9 mouse cellular contexts compared by ENCODE assay signal in the genomic region with DNA sequence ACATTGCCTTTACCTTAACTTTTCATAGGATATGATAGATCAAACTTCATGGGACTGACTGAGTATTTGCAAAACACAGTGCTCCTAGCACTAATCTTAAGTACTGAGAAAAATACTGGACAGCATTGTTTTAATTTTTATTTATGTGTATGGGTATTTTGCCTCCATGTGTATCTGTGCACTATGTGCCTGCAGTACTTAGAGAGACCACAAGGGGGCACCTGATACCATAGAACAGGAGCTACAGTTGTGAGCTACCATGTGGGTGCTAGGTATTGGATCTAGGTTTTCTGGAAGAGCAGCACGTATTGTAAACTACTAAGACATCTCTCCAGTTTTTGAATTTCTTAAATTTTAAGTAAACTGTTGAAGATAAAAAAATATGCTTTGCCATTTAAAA.
DNase-seq lines count a peak whose midpoint lies in the region; ATAC-seq and TF ChIP-seq lines count a peak whose summit lies in the region.
"Had no signal": no experiment of that assay in that cellular context is flagged by ENCODE, and none has a peak within 500 bp of the region (broad histone marks: within the 10 kb centered on the region; RNA-seq: fewer than 3 reads in every experiment).

No protein-coding gene starts in this region.

- no peak overlapping the region for H3K4me3 ChIP-seq in heart, postnatal 0 days (ENCODE audit: low read depth, low read length)
- no peak overlapping the region for H3K4me3 ChIP-seq in heart, embryonic 11.5 days (ENCODE audit: low read depth, low read length)
- H3K4me3 ChIP-seq: neural tube, embryonic 12.5 days had no signal

- H3K9me3 ChIP-seq in heart, postnatal 0 days (replicated peaks; ENCODE audit: control insufficient read depth, low read length), result no peaks in the 10 kb centered on the region
- H3K9me3 ChIP-seq in heart, embryonic 11.5 days (replicated peaks; ENCODE audit: control insufficient read depth, low read length), result no peaks in the 10 kb centered on the region
- H3K9me3 ChIP-seq: neural tube, embryonic 12.5 days had no signal

- no peak overlapping the region for H3K27ac ChIP-seq in heart, postnatal 0 days (ENCODE audit: low read depth)
- H3K27ac ChIP-seq in heart, embryonic 11.5 days (ENCODE audit: low read depth, low read length), result no peak overlapping the region
- H3K27ac ChIP-seq: neural tube, embryonic 12.5 days had no signal

- no peak for DNase-seq in heart, postnatal 0 days (ENCODE audit: low spot score)
- peak; percentile 22 for DNase-seq in right cerebral cortex, postnatal 14 days
- DNase-seq in right cerebral cortex, adult 18-20 months, result no peak
- DNase-seq in embryo, embryonic 10.5 days (ENCODE audit: low spot score), result peak; percentile 40
- no peak for DNase-seq in layer of hippocampus, adult 9-11 months

- peak; percentile 35 for TF ChIP-seq CTCF in heart, postnatal 0 days (IDR thresholded peaks at IDR 0.05; ENCODE audit: low read depth)

- 87% methylated on average over 1 of the region's 1 CpGs for WGBS in heart, postnatal 0 days
- 78% methylated on average over 1 of the region's 1 CpGs for WGBS in heart, embryonic 11.5 days (ENCODE audit: insufficient replicate concordance)

- no peaks in the 10 kb centered on the region for H3K4me1 ChIP-seq in heart, postnatal 0 days (ENCODE audit: control insufficient read depth, insufficient read depth)
- no peaks in the 10 kb centered on the region for H3K4me1 ChIP-seq in heart, embryonic 11.5 days (ENCODE audit: control insufficient read depth, insufficient read depth, low read length)
- H3K4me1 ChIP-seq: neural tube, embryonic 12.5 days had no signal

- no peak for ATAC-seq in heart, postnatal 0 days (ENCODE audit: insufficient read depth, low read depth)
- ATAC-seq in heart, embryonic 11.5 days (replicated peaks; ENCODE audit: insufficient number of reproducible peaks, low FRiP score, low TSS enrichment), result no peak
- ATAC-seq in megakaryocyte progenitor cell, adult 5-6 weeks (replicated peaks; ENCODE audit: poor library complexity), result peak; percentile 66
- no peak for ATAC-seq in frontal cortex, adult (ENCODE audit: low TSS enrichment)

- H3K9ac ChIP-seq in heart, postnatal 0 days (replicated peaks; ENCODE audit: low read depth, low read length), result no peak overlapping the region
- H3K9ac ChIP-seq in heart, embryonic 11.5 days (ENCODE audit: low read depth, low read length), result no peak overlapping the region
- H3K9ac ChIP-seq: neural tube, embryonic 12.5 days had no signal

- TF ChIP-seq EP300 in heart, postnatal 0 days (IDR thresholded peaks at IDR 0.05; ENCODE audit: low read depth), result no peak

- H3K36me3 ChIP-seq in heart, postnatal 0 days (replicated peaks; ENCODE audit: control insufficient read depth, insufficient read depth, low read length), result no peaks in the 10 kb centered on the region
- no peaks in the 10 kb centered on the region for H3K36me3 ChIP-seq in heart, embryonic 11.5 days (ENCODE audit: control insufficient read depth, insufficient read depth, low read length)
- H3K36me3 ChIP-seq: neural tube, embryonic 12.5 days had no signal

- H3K27me3 ChIP-seq in heart, postnatal 0 days (ENCODE audit: control insufficient read depth, insufficient read depth, low read length), result no peaks in the 10 kb centered on the region
- no peaks in the 10 kb centered on the region for H3K27me3 ChIP-seq in heart, embryonic 11.5 days (ENCODE audit: control insufficient read depth, insufficient read depth, low read length)
- H3K27me3 ChIP-seq: neural tube, embryonic 12.5 days had no signal

- H3K4me2 ChIP-seq in heart, postnatal 0 days (ENCODE audit: low read depth, low read length), result no peak overlapping the region
- no peak overlapping the region for H3K4me2 ChIP-seq in heart, embryonic 11.5 days
- H3K4me2 ChIP-seq: neural tube, embryonic 12.5 days had no signal

Comparison
In these comparisons a context has a peak if more than half of its experiments do, and no peak if none do; other contexts are left out.
1. DNase-seq: peak in right cerebral cortex, postnatal 14 days (single experiment) and embryo, embryonic 10.5 days (single experiment); none in heart, postnatal 0 days (single experiment), right cerebral cortex, adult 18-20 months (single experiment) and layer of hippocampus, adult 9-11 months (single experiment).